Mouse (Mus musculus) heart, postnatal 0 days (tissue): Measurements from ENCODE around the gene Vars.

Experiments
- CTCF ChIP-seq: IDR thresholded peaks from 2 replicates; pipeline ENCODE4 v1.5.1; 2016; ENCODE audit warnings: antibody characterized with exemption, control low read depth, low read depth
- EP300 ChIP-seq: IDR thresholded peaks from 2 replicates; pipeline ENCODE4 v1.6.1; 2016; ENCODE audit warnings: antibody characterized with exemption, low read depth

- TF ChIP-seq CTCF, result no peak
- no peak for TF ChIP-seq EP300
Measured at GRCm38 (mm10) chr17:35016791-35017705, 16.3 kb downstream of the Vars start.
